7 mouse cellular contexts compared by ENCODE assay signal in genomic region chr7:39518362-39518761, GRCm38 (mm10). TPM values are rescaled to one million over a fixed set of nuclear protein-coding genes. Genes with fewer than 3 reads are reported as not detected.
A peak's percentile ranks its signal among the peaks of the same experiment; 100 is the strongest.
DNase-seq lines count a peak whose midpoint lies in the region; ATAC-seq and TF ChIP-seq lines count a peak whose summit lies in the region.

No protein-coding gene starts in this region.

- 88% methylated on average over 12 of the region's 12 CpGs for WGBS in embryonic facial prominence, embryonic 11.5 days

- no peak overlapping the region for H3K27ac ChIP-seq in embryonic facial prominence, embryonic 11.5 days (replicated peaks; ENCODE audit: low read depth, low read length)

- DNase-seq in 3T3-L1 (ENCODE audit: low read depth, low spot score), result peak; percentile 1
- DNase-seq in embryonic facial prominence, embryonic 11.5 days (ENCODE audit: low spot score), result peak; percentile 18
- DNase-seq in heart, postnatal 36 days, result peak; percentile 19 to 24
- DNase-seq in layer of hippocampus, postnatal 25 days (ENCODE audit: extremely low spot score in 1 of 2, low spot score in 1 of 2), result peak; percentile 3 to 11
- DNase-seq in lung, postnatal 4 days, result peak; percentile 10 to 25
- DNase-seq in telencephalon, adult 2 months (ENCODE audit: low read depth, low spot score), result peak; percentile 1

- H3K36me3 ChIP-seq in E14TG2a.4 (ENCODE audit: insufficient read depth, low read length), result no peaks in the 10 kb centered on the region
- no peaks in the 10 kb centered on the region for H3K36me3 ChIP-seq in embryonic facial prominence, embryonic 11.5 days (replicated peaks; ENCODE audit: control insufficient read depth, insufficient read depth, low read depth, low read length)

- ATAC-seq in embryonic facial prominence, embryonic 11.5 days (replicated peaks; ENCODE audit: insufficient number of reproducible peaks, low FRiP score, low TSS enrichment, low read depth), result 0 out of 2 replicates have a peak, but pooled peaks have one; percentile 47

- peaks cover 3% of the 10 kb centered on the region; the same call in 1 of the 2 replicates for H3K9me3 ChIP-seq in E14TG2a.4 (ENCODE audit: low read length)
- no peaks in the 10 kb centered on the region for H3K9me3 ChIP-seq in embryonic facial prominence, embryonic 11.5 days (replicated peaks; ENCODE audit: control insufficient read depth, low read length)

- peak overlapping the region; percentile 13; the same call in 1 of the 2 replicates for H3K4me2 ChIP-seq in embryonic facial prominence, embryonic 11.5 days (ENCODE audit: low read depth, low read length)

- intact Hi-C loops in heart, postnatal 36 days (cut with DNase I), result no loop called here

- peak overlapping the region; percentile 86 for H3K4me3 ChIP-seq in E14TG2a.4 (replicated peaks; ENCODE audit: low read length)
- H3K4me3 ChIP-seq in embryonic facial prominence, embryonic 11.5 days (ENCODE audit: low read depth, low read length), result no peak overlapping the region

- H3K9ac ChIP-seq in embryonic facial prominence, embryonic 11.5 days (replicated peaks; ENCODE audit: low read length), result no peak overlapping the region

- no peaks in the 10 kb centered on the region for H3K27me3 ChIP-seq in E14TG2a.4 (ENCODE audit: insufficient read depth, low read length)
- H3K27me3 ChIP-seq in embryonic facial prominence, embryonic 11.5 days (ENCODE audit: control insufficient read depth, insufficient read depth, low read length), result no peaks in the 10 kb centered on the region

- peaks cover 18% of the 10 kb centered on the region for H3K4me1 ChIP-seq in E14TG2a.4 (replicated peaks; ENCODE audit: low read depth, low read length)
- H3K4me1 ChIP-seq in embryonic facial prominence, embryonic 11.5 days (ENCODE audit: control insufficient read depth, insufficient read depth, low read length), result no peaks in the 10 kb centered on the region

- no peak for TF ChIP-seq CTCF in E14TG2a.4 (conservative IDR thresholded peaks at IDR 0.05; ENCODE audit: low read length)

RNA-seq across cellular contexts. Expression of gene Zfp619, which starts 0.8 kb away (rescaled TPM):
- 3.2 and 3.6 TPM in 2 replicates for polyA plus RNA-seq in embryonic facial prominence, embryonic 11.5 days (2014; fragmentation: Nextera tagmentation; extraction: Ambion mirVana)
- total RNA-seq in heart, postnatal 36 days (2021), result 1 to 10 TPM; 1.9 TPM
- 1 to 10 TPM; 3.8 to 4.0 TPM for total RNA-seq in layer of hippocampus, postnatal 25 days (2021)
